Mouse (Mus musculus) midbrain, embryonic 11.5 days (tissue): ENCODE measurements around the gene Polr2l. TPM values are rescaled to one million over a fixed set of nuclear protein-coding genes. Genes with fewer than 3 reads are reported as not detected.

ENCODE experiments used
- ATAC-seq: fragments of 200-750 bp; cut with Nextera tagmentation; 2 replicates; pipeline ENCODE4 v1.8.0; 2017; ENCODE audit warnings: moderate TSS enrichment, moderate library complexity; ENCODE audit not compliant: low FRiP score
- DNase-seq: peaks from one replicate; pipeline ENCODE4 v3.0.0; 2015; ENCODE audit warnings: low spot score; ENCODE audit errors: missing footprints
- H3K27ac ChIP-seq: fragments of 300-500 bp; sonication (generic); 2 replicates; pipeline ENCODE4 v1.5.1; 2014; ENCODE audit warnings: low read depth, low read length
- H3K27me3 ChIP-seq: fragments of 300-500 bp; sonication (generic); 2 replicates; pipeline ENCODE4 v1.6.1; 2014; ENCODE audit warnings: mild to moderate bottlenecking, low read length, moderate library complexity, mixed read lengths; ENCODE audit not compliant: control insufficient read depth, insufficient read depth
- H3K36me3 ChIP-seq: fragments of 300-500 bp; sonication (generic); 2 replicates; pipeline ENCODE4 v1.6.1; 2014; ENCODE audit warnings: mild to moderate bottlenecking, low read length, moderate library complexity, mixed read lengths; ENCODE audit not compliant: control insufficient read depth, insufficient read depth
- H3K4me1 ChIP-seq: fragments of 300-500 bp; sonication (generic); 2 replicates; pipeline ENCODE4 v1.6.1; 2014; ENCODE audit warnings: low read length; ENCODE audit not compliant: control insufficient read depth, insufficient read depth
- H3K4me2 ChIP-seq: fragments of 300-500 bp; sonication (generic); 2 replicates; pipeline ENCODE4 v1.6.1; 2014; ENCODE audit warnings: mild to moderate bottlenecking, moderate library complexity
- H3K4me3 ChIP-seq: fragments of 300-500 bp; sonication (generic); 2 replicates; pipeline ENCODE4 v1.5.1; 2014; ENCODE audit warnings: low read depth, low read length
- H3K9ac ChIP-seq: fragments of 300-500 bp; sonication (generic); 2 replicates; pipeline ENCODE4 v1.6.1; 2014; ENCODE audit warnings: low read length
- H3K9me3 ChIP-seq: fragments of 300-500 bp; sonication (generic); 2 replicates; pipeline ENCODE4 v1.6.1; 2016; ENCODE audit warnings: low read length; ENCODE audit not compliant: control insufficient read depth
- WGBS: fragments of 180-500 bp; shearing (Covaris S2); extraction: QIAGEN DNeasy Blood & Tissue Kit; methylation state at CpG from one replicate; pipeline ENCODE4 v1.1.7; 2014; 5-methylcytosine and 5-hydroxymethylcytosine counted together
- polyA plus RNA-seq: library from polyadenylated mRNA; unstranded; fragments of >200 nt; fragmentation: Nextera tagmentation; extraction: Ambion mirVana; gene quantifications from 2 replicates; pipeline ENCODE4 v1.2.1, GENCODE M21; 2014

Gene Polr2l
- polyA plus RNA-seq, 1 experiment from 2014 or later: 74.2 TPM

- no peak for DNase-seq
- 74% methylated on average over 2 of the region's 2 CpGs for WGBS
- H3K27me3 ChIP-seq: no peaks in the 10 kb centered on the region
- H3K4me2 ChIP-seq: no peak overlapping the region
- ATAC-seq: no peak
- no peak overlapping the region for H3K4me3 ChIP-seq
- H3K36me3 ChIP-seq: no peaks in the 10 kb centered on the region
- H3K9ac ChIP-seq: no peak overlapping the region
- no peaks in the 10 kb centered on the region for H3K9me3 ChIP-seq
- no peaks in the 10 kb centered on the region for H3K4me1 ChIP-seq
- H3K27ac ChIP-seq: no peak overlapping the region
Measured at GRCm38 (mm10) chr7:141491151-141491550, 16.2 kb upstream of the Polr2l start.

GRCm38 (mm10) chr7:141487141-141487540, 12.2 kb upstream of the Polr2l start:
- Histone ChIP-seq H3K27ac (no peak overlapping the region), H3K27me3 (peaks cover 10% of the 10 kb centered on the region), H3K36me3 (no peaks in the 10 kb centered on the region), H3K4me2 (no peak overlapping the region), H3K9me3 (no peaks in the 10 kb centered on the region), H3K9ac (no peak overlapping the region), H3K4me1 (peaks cover 6% of the 10 kb centered on the region; the same call in 1 of the 2 replicates), H3K4me3 (no peak overlapping the region)
- ATAC-seq: no peak
- WGBS: 82% methylated on average over 7 of the region's 7 CpGs
- no peak for DNase-seq

DNA sequence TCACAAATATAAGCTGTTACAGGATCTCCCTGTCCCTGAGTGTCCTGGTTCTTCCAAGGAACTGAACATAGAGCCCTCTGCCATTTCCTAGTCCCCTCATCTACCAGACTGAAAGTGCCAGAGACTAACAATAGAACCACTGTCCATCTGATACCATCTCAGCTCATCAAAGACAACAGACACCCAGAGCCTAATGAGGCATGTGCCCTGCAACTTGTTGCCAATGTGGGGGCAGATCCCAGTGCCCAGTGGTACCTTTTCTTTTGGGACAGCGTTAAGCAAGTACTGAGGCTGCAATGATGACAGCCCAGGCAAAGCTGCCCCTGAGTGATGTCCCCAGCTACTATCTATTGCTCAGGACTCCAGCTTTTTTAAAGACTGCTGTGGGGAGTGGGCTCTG, 11.3 kb upstream of the Polr2l start:
- H3K4me1 ChIP-seq: peaks cover 6% of the 10 kb centered on the region; the same call in 1 of the 2 replicates
- no peak overlapping the region for H3K27ac ChIP-seq
- WGBS: 93% methylated on average over 1 of the region's 1 CpGs
- ATAC-seq: no peak
- H3K9me3 ChIP-seq: no peaks in the 10 kb centered on the region
- peaks cover 11% of the 10 kb centered on the region for H3K27me3 ChIP-seq
- no peak overlapping the region for H3K9ac ChIP-seq
- no peak for DNase-seq
- no peak overlapping the region for H3K4me2 ChIP-seq
- no peak overlapping the region for H3K4me3 ChIP-seq
- H3K36me3 ChIP-seq: no peaks in the 10 kb centered on the region

DNA sequence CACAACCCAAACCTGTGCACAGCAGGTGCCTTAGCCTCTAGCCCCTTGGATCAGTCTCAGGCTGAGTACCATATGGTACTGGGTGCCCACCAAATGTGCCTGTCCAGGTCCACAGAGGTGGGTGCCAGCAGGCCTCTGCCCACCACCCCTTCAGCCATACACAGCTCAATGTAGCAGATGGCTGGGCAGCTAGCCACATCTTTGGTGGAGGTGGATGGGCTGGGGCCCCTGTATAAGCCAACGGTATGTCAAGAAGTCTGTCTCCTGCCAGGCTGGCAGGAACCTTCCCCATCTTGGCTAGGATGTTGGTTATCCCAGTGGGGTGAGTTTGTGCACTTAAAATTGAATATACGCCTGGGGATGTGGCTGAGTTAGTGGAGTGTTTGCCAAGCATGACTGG, 10.7 kb upstream of the Polr2l start:
- H3K9ac ChIP-seq: no peak overlapping the region
- no peak for DNase-seq
- H3K4me2 ChIP-seq: no peak overlapping the region
- H3K9me3 ChIP-seq: no peaks in the 10 kb centered on the region
- WGBS: 90% methylated on average over 2 of the region's 2 CpGs
- H3K27me3 ChIP-seq: peaks cover 11% of the 10 kb centered on the region
- H3K36me3 ChIP-seq: no peaks in the 10 kb centered on the region
- H3K27ac ChIP-seq: no peak overlapping the region
- no peak overlapping the region for H3K4me3 ChIP-seq
- peaks cover 10% of the 10 kb centered on the region; the same call in 1 of the 2 replicates for H3K4me1 ChIP-seq
- ATAC-seq: no peak

DNA sequence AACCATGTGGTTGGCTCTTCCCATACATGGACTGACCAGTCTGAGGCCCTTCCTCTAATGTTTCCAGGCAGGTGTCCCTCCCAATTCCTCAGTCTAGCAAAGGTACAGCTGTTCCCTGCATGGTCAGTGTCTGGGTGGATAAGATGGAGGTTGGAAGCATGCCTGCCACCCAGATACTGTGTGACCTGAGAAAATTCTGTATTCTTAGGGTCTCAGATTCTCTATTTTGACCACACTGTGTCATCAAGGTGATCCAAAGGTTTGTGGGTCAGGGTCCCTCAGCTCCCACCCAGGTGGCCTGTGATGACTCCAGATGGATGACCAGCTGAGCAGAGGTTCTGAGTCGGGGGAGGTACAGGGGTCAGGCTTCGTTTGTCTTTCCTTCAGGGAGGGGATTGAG, 10.3 kb upstream of the Polr2l start:
- Histone ChIP-seq H3K9me3 (no peaks in the 10 kb centered on the region), H3K27ac (no peak overlapping the region), H3K27me3 (peaks cover 11% of the 10 kb centered on the region), H3K4me1 (peaks cover 10% of the 10 kb centered on the region; the same call in 1 of the 2 replicates), H3K4me2 (no peak overlapping the region), H3K36me3 (no peaks in the 10 kb centered on the region), H3K9ac (no peak overlapping the region), H3K4me3 (no peak overlapping the region)
- no peak for ATAC-seq
- no peak for DNase-seq
- WGBS: 74% methylated on average over 2 of the region's 2 CpGs

DNA sequence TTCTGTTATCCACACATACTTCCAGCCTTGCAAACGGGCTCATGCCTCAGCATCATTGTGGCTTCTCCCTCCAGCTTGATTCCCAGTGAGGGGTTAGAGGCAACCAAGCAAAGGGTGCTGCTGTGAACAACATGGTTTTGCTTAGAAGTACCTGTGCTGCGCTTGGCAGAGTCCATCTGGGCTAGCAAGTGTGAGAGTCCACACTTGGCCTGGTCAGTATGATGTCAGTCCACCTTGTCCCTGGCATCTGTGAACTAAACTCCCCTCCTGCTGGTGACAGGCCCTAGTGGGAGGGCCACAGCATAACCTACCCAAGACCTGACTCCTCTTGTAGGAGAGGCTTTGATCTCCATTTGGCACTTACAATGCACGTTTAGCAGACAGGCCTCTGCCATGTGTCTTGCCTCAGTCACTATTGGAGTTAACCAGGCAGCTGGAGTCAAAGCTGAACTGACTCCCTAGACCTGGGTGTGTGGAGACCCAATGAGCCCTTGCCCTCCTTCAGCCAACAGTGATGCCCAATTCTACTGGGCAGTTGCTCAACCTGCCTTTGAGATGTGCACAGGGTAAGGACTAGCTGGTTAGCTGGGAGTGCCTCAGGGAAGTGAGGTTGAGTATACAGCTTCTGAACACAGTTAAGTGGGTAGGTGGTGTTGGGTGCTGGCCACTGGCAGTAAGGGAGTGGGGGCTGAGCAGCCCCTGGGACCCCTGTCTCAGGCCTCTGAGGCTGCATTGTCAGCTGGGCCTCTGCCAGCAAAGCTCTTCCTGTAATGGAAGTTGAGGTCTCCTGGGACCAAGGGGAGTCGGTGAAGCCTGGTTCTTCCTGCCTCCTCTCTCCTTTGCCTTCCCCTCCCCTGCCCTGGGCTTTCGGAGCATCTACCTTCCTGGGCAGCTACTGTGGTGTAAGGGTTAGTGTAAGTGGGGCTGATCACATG, 9.5 kb upstream of the Polr2l start:
- Histone ChIP-seq H3K9me3 (no peaks in the 10 kb centered on the region), H3K27ac (no peak overlapping the region), H3K27me3 (peaks cover 11% of the 10 kb centered on the region), H3K4me2 (no peak overlapping the region), H3K4me1 (peaks cover 10% of the 10 kb centered on the region; the same call in 1 of the 2 replicates), H3K4me3 (no peak overlapping the region), H3K9ac (no peak overlapping the region), H3K36me3 (no peaks in the 10 kb centered on the region)
- 79% methylated on average over 5 of the region's 5 CpGs for WGBS
- DNase-seq (no peak), ATAC-seq (no peak)

DNA sequence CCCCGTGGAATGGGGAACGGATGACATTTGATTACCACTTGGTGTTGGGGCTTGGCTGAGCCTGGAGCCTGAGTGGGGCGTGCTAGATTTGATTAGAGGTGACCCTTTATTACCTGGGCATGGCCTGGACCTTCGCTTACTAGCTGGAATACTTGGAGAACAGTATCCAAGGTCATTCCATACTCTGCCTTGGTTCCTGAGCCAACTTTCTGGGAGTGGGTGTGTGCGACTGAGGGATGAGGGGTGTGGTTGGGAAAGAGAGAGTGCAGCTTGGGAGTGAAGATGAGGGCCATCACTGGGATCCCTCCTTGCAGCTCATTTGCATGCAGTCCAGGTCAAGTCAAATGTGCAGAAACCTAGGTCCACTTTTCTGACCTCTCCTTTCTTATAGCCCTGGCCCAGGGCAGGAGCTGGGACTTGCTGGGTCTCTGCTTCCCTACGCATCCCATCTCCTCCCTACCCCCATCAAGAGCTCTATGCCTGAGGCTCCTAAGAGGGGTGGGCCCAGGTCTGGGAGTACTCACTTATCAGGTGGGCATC, 8.3 kb upstream of the Polr2l start:
- H3K4me1 ChIP-seq: peaks cover 10% of the 10 kb centered on the region; the same call in 1 of the 2 replicates
- H3K9ac ChIP-seq: no peak overlapping the region
- ATAC-seq: no peak
- 81% methylated on average over 5 of the region's 6 CpGs for WGBS
- H3K4me2 ChIP-seq: no peak overlapping the region; the same call in 1 of the 2 replicates
- no peak overlapping the region for H3K4me3 ChIP-seq
- no peaks in the 10 kb centered on the region for H3K36me3 ChIP-seq
- H3K9me3 ChIP-seq: no peaks in the 10 kb centered on the region
- no peak for DNase-seq
- no peak overlapping the region for H3K27ac ChIP-seq
- H3K27me3 ChIP-seq: peaks cover 11% of the 10 kb centered on the region

GRCm38 (mm10) chr7:141482531-141483024, 7.6 kb upstream of the Polr2l start:
- no peaks in the 10 kb centered on the region for H3K9me3 ChIP-seq
- H3K9ac ChIP-seq: peak overlapping the region; percentile 66
- peaks cover 10% of the 10 kb centered on the region; the same call in 1 of the 2 replicates for H3K4me1 ChIP-seq
- peak overlapping the region; percentile 93 for H3K4me2 ChIP-seq
- H3K4me3 ChIP-seq: peak overlapping the region; percentile 59
- no peak overlapping the region for H3K27ac ChIP-seq
- peak; percentile 84 for DNase-seq
- no peak for ATAC-seq
- H3K36me3 ChIP-seq: no peaks in the 10 kb centered on the region
- WGBS: 7% methylated on average over 11 of the region's 11 CpGs
- peaks cover 12% of the 10 kb centered on the region for H3K27me3 ChIP-seq
